Mouse (Mus musculus) small intestine, adult 2 months (tissue): ENCODE results near the gene Hipk3.

Source experiments
- CTCF ChIP-seq: fragments of 200-500 bp; IDR thresholded peaks from 2 replicates; pipeline ENCODE4 v1.5.1; 2012; ENCODE audit warnings: low read depth, mild to moderate bottlenecking, control low read depth, inconsistent platforms, low read length, moderate library complexity, mixed read lengths; ENCODE audit not compliant: insufficient replicate concordance, insufficient read length; ENCODE audit errors: extremely low read depth
- POLR2A ChIP-seq: fragments of 200-500 bp; IDR thresholded peaks from 2 replicates; pipeline ENCODE4 v1.6.1; 2012; ENCODE audit warnings: low read depth, mild to moderate bottlenecking, control low read depth, inconsistent platforms, low read length, moderate library complexity

- no peak for TF ChIP-seq CTCF
- no peak for TF ChIP-seq POLR2A
Observed at GRCm38 (mm10) chr2:104450685-104451084, 43.6 kb downstream of the Hipk3 start.
